Mouse (Mus musculus) hindbrain, embryonic 16.5 days (tissue): ENCODE measurements around the gene Nr2f2. TPM values are rescaled to one million over a fixed set of nuclear protein-coding genes. Genes with fewer than 3 reads are reported as not detected.

ENCODE experiments used
- ATAC-seq: fragments of 200-750 bp; cut with Nextera tagmentation; 2 replicates; pipeline ENCODE4 v1.8.0; 2017; ENCODE audit warnings: moderate TSS enrichment, moderate library complexity
- H3K27ac ChIP-seq: fragments of 300-500 bp; sonication (generic); 2 replicates; pipeline ENCODE4 v1.5.1; 2014; ENCODE audit warnings: low read depth, mild to moderate bottlenecking, control low read depth, low read length, moderate library complexity
- H3K27me3 ChIP-seq: fragments of 300-500 bp; sonication (generic); replicated peaks from 2 replicates; pipeline ENCODE4 v1.6.1; 2014; ENCODE audit warnings: low read length; ENCODE audit not compliant: control insufficient read depth, insufficient read depth
- H3K36me3 ChIP-seq: fragments of 300-500 bp; sonication (generic); 2 replicates; pipeline ENCODE4 v1.6.1; 2014; ENCODE audit warnings: mild to moderate bottlenecking, low read length, moderate library complexity, mixed read lengths; ENCODE audit not compliant: control insufficient read depth, insufficient read depth
- H3K4me1 ChIP-seq: fragments of 300-500 bp; sonication (generic); 2 replicates; pipeline ENCODE4 v1.6.1; 2014; ENCODE audit warnings: low read depth, low read length; ENCODE audit not compliant: control insufficient read depth, insufficient read depth
- H3K4me2 ChIP-seq: fragments of 300-500 bp; sonication (generic); 2 replicates; pipeline ENCODE4 v1.6.1; 2014; ENCODE audit warnings: mild to moderate bottlenecking, low read length, control low read depth, moderate library complexity
- H3K4me3 ChIP-seq: fragments of 300-500 bp; sonication (generic); 2 replicates; pipeline ENCODE4 v1.5.1; 2014; ENCODE audit warnings: mild to moderate bottlenecking, low read length, control low read depth, moderate library complexity
- H3K9ac ChIP-seq: fragments of 300-500 bp; sonication (generic); 2 replicates; pipeline ENCODE4 v1.6.1; 2014; ENCODE audit warnings: low read depth, mild to moderate bottlenecking, control low read depth, low read length, moderate library complexity
- H3K9me3 ChIP-seq: fragments of 300-500 bp; sonication (generic); 2 replicates; pipeline ENCODE4 v1.6.1; 2014; ENCODE audit warnings: mild to moderate bottlenecking, low read length, moderate library complexity; ENCODE audit not compliant: control insufficient read depth
- WGBS: fragments of 180-500 bp; shearing (Covaris S2); extraction: QIAGEN DNeasy Blood & Tissue Kit; methylation state at CpG from one replicate; pipeline ENCODE4 v1.1.7; 2014; 5-methylcytosine and 5-hydroxymethylcytosine counted together
- polyA plus RNA-seq: library from polyadenylated mRNA; unstranded; fragments of >200 nt; fragmentation: Nextera tagmentation; extraction: Ambion mirVana; gene quantifications from 2 replicates; pipeline ENCODE4 v1.2.1, GENCODE M21; 2015

Gene Nr2f2
- 63.1 and 68.9 TPM in 2 replicates for polyA plus RNA-seq

- no peak for ATAC-seq
- Histone ChIP-seq H3K9me3 (no peaks in the 10 kb centered on the region), H3K27me3 (peaks cover 6% of the 10 kb centered on the region), H3K36me3 (no peaks in the 10 kb centered on the region), H3K27ac (peak within 1 kb of the TSS; percentile 80), H3K4me2 (peak within 1 kb of the TSS; percentile 60), H3K4me1 (peaks cover 15% of the 10 kb centered on the region), H3K9ac (peak within 1 kb of the TSS; percentile 65), H3K4me3 (peak within 1 kb of the TSS; percentile 44)
- WGBS, result 3% methylated on average over 16 of the region's 16 CpGs
These were observed at the start of gene Nr2f2 for GRCm38 (mm10) chr7:70365941-70366807. TSS of gene Nr2f2 (minus strand) at chr7:70366735.

GRCm38 (mm10) chr7:70414461-70414860 is 47.9 kb upstream of the Nr2f2 start:
- Histone ChIP-seq H3K4me3 (no peak overlapping the region), H3K4me2 (no peak overlapping the region), H3K27ac (no peak overlapping the region), H3K27me3 (no peaks in the 10 kb centered on the region), H3K4me1 (no peaks in the 10 kb centered on the region), H3K9me3 (no peaks in the 10 kb centered on the region), H3K36me3 (no peaks in the 10 kb centered on the region), H3K9ac (no peak overlapping the region)
- WGBS, result 86% methylated on average over 4 of the region's 4 CpGs
- no peak for ATAC-seq

DNA sequence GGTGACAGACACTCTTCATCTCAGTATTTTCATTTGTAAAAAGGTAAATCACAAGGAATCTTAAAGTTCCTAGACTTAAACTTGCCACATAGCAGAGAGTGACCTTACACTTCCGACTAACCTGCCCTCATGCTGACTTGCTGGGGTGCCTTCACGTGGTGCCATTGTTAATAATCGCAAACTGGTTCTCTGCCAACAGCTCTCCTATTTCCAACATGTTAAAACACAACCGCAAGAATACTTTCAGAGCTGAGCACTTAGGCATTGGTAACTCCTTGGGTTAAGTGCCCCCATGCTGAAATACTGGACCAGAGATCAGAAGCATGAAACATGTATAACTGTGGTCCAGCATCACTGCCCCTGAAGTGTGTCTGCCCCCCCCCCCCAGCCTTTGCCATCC is 47.1 kb upstream of the Nr2f2 start:
- Histone ChIP-seq H3K4me3 (no peak overlapping the region), H3K9ac (no peak overlapping the region), H3K27ac (no peak overlapping the region), H3K4me2 (no peak overlapping the region), H3K27me3 (no peaks in the 10 kb centered on the region), H3K36me3 (no peaks in the 10 kb centered on the region), H3K4me1 (no peaks in the 10 kb centered on the region), H3K9me3 (no peaks in the 10 kb centered on the region)
- ATAC-seq, result no peak
- 77% methylated on average over 4 of the region's 4 CpGs for WGBS

DNA sequence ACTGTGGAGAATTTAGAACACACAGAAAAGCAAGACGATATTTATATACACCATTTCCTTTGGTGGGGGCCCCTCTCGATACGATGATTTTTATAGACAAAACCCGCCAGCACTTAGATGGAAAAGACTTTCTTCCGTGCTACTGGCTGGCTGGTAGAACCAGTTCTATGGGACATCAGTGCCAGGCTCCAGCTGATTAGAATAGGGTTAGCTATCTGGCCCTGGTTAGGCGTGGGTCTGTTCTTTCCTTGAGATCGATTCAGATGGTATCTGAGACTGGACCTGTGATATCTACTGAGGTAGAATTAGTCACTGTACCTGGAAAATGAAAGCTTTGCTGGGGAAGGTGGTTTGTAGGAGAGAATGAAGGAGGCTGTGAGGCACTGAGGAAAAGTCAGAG is 46.4 kb upstream of the Nr2f2 start:
- no peaks in the 10 kb centered on the region for H3K9me3 ChIP-seq
- no peak for ATAC-seq
- no peaks in the 10 kb centered on the region for H3K27me3 ChIP-seq
- no peak overlapping the region for H3K9ac ChIP-seq
- no peak overlapping the region for H3K4me3 ChIP-seq
- no peak overlapping the region for H3K4me2 ChIP-seq
- H3K4me1 ChIP-seq, result no peaks in the 10 kb centered on the region
- H3K36me3 ChIP-seq, result no peaks in the 10 kb centered on the region
- WGBS, result 91% methylated on average over 7 of the region's 7 CpGs
- H3K27ac ChIP-seq, result no peak overlapping the region

DNA sequence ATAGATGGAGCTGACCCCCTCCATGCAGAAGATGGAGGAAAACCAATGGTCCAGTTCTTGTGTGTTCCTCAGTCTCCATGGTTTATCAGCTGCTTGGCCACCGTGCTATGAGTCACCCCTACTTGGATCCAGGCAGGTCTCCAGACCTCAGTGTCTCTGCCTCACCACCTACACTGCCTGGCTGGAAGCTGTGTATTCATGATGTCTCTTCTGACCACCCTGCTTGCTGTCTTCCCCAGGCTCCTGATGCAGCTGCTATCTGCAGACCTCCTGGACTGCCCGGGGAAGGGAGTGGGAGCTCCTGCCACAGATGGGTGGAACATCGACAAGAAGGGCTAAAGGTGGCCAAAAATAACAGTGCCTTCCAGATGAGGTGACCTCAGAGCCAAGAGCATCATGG is 43.8 kb upstream of the Nr2f2 start:
- no peak overlapping the region for H3K27ac ChIP-seq
- no peak overlapping the region for H3K4me3 ChIP-seq
- no peaks in the 10 kb centered on the region for H3K9me3 ChIP-seq
- H3K27me3 ChIP-seq, result no peaks in the 10 kb centered on the region
- no peak overlapping the region for H3K4me2 ChIP-seq
- H3K4me1 ChIP-seq, result no peaks in the 10 kb centered on the region
- 94% methylated on average over 3 of the region's 3 CpGs for WGBS
- ATAC-seq, result no peak
- H3K9ac ChIP-seq, result no peak overlapping the region
- H3K36me3 ChIP-seq, result no peaks in the 10 kb centered on the region

DNA sequence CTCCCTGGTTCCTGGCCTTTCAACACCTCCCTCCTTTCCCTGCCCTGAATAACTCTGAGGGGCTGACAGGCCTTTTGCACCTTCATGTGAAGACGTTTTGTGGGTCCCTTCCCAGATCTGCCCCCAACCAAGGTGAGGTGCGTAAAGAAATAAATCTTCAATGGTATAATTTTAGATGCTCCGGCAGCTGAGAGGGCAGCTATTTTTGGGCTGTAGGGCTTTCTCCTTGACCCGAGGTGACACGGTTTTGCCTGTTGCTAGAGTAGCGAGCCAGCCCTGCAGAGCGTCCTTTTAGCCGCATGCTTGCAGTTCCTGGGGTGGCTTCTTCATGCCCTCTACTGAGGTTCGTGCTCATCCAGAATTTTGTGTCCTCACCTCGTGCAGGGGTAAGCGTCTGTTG is 43.4 kb upstream of the Nr2f2 start:
- no peak overlapping the region for H3K4me2 ChIP-seq
- H3K27me3 ChIP-seq, result no peaks in the 10 kb centered on the region
- H3K36me3 ChIP-seq, result no peaks in the 10 kb centered on the region
- no peak overlapping the region for H3K9ac ChIP-seq
- 92% methylated on average over 11 of the region's 11 CpGs for WGBS
- H3K9me3 ChIP-seq, result no peaks in the 10 kb centered on the region
- no peak for ATAC-seq
- no peaks in the 10 kb centered on the region for H3K4me1 ChIP-seq
- H3K27ac ChIP-seq, result no peak overlapping the region
- H3K4me3 ChIP-seq, result no peak overlapping the region

DNA sequence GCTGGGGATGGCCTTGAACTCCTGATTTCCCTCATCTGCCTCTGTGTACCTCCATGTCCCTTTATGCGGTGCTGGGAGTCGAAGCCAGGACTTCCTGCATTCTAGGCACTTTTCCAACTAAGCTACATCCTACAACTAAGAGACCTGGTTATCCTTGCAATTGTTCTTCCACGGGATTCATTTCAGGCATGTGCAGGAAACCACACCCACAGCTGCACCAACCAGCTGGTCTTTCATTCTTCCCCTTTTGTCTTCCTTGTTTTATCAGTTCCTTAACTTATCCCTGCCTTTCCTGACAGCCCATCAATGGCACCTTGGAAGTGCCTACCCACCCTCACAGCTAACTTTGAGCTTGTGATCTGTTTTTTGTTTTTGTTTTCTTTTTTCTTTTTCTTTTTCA is 42.3 kb upstream of the Nr2f2 start:
- no peak overlapping the region for H3K4me2 ChIP-seq
- no peak overlapping the region for H3K27ac ChIP-seq
- no peaks in the 10 kb centered on the region for H3K36me3 ChIP-seq
- H3K4me3 ChIP-seq, result no peak overlapping the region
- no peaks in the 10 kb centered on the region for H3K9me3 ChIP-seq
- no peak overlapping the region for H3K9ac ChIP-seq
- no peaks in the 10 kb centered on the region for H3K4me1 ChIP-seq
- ATAC-seq, result no peak
- H3K27me3 ChIP-seq, result no peaks in the 10 kb centered on the region
- WGBS, result 78% methylated on average over 3 of the region's 3 CpGs

DNA sequence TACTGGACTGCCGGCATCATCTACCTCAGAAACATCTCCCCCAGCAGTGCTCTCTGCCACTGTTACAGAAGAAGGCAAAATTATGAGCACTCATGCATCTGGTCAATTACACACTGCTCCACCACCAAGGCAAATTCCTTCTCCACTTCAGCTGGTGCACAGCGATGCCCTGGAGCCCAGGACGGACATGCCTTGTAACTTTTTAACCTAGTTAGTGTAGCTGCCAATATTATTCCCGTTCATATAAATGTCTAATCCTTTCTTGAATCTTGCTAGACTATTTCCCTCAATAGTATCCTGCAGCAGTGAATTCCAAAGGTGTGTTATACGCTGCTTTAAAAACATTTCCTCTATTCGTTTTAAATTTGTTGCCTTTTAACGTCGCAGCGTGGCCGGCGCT is 40.6 kb upstream of the Nr2f2 start:
- H3K36me3 ChIP-seq, result no peaks in the 10 kb centered on the region
- no peaks in the 10 kb centered on the region for H3K27me3 ChIP-seq
- H3K4me2 ChIP-seq, result no peak overlapping the region
- H3K4me3 ChIP-seq, result no peak overlapping the region
- no peak overlapping the region for H3K27ac ChIP-seq
- no peak for ATAC-seq
- WGBS, result 93% methylated on average over 11 of the region's 11 CpGs
- H3K9ac ChIP-seq, result no peak overlapping the region
- H3K4me1 ChIP-seq, result no peaks in the 10 kb centered on the region
- no peaks in the 10 kb centered on the region for H3K9me3 ChIP-seq

DNA sequence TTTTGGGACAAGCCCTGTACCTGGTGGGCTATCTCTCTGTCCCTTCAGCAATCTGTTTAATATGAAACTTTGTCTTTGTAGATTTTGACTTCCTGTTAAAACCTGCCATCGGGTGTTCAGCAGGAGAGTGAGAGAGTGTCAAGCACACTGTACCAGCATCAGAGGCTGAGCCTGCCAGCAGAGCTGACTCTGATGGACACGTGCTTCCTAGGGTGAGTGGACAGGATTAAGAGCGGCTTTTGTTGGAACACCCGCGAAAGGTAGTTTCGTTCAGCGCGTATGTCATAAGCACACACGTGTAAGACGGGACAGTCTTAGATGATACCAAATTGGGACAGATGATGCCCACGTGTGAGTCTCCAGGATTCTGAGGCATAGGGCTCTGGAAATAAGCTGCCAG is 40.0 kb upstream of the Nr2f2 start:
- Histone ChIP-seq H3K4me2 (no peak overlapping the region), H3K4me1 (no peaks in the 10 kb centered on the region), H3K4me3 (no peak overlapping the region), H3K27me3 (no peaks in the 10 kb centered on the region), H3K27ac (no peak overlapping the region), H3K9ac (no peak overlapping the region), H3K36me3 (no peaks in the 10 kb centered on the region; the same call in 1 of the 2 replicates), H3K9me3 (no peaks in the 10 kb centered on the region)
- WGBS, result 91% methylated on average over 11 of the region's 11 CpGs
- ATAC-seq, result no peak
